Mouse (Mus musculus) neural tube, embryonic 14.5 days (tissue): ENCODE results near the gene Lekr1. TPM values are rescaled to one million over a fixed set of nuclear protein-coding genes. Genes with fewer than 3 reads are reported as not detected.

Source experiments
- ATAC-seq: fragments of 200-750 bp; cut with Nextera tagmentation; 2 replicates; pipeline ENCODE4 v1.8.0; 2017; ENCODE audit warnings: low read depth, mild to moderate bottlenecking, moderate TSS enrichment, moderate library complexity
- H3K27ac ChIP-seq: fragments of 300-500 bp; sonication (generic); 2 replicates; pipeline ENCODE4 v1.5.1; 2014; ENCODE audit warnings: low read depth, mild to moderate bottlenecking, control low read depth, low read length, moderate library complexity, mixed read lengths
- H3K27me3 ChIP-seq: fragments of 300-500 bp; sonication (generic); 2 replicates; pipeline ENCODE4 v1.6.1; 2014; ENCODE audit warnings: low read length; ENCODE audit not compliant: control insufficient read depth, insufficient read depth
- H3K36me3 ChIP-seq: fragments of 300-500 bp; sonication (generic); 2 replicates; pipeline ENCODE4 v1.6.1; 2014; ENCODE audit warnings: low read length, mixed read lengths; ENCODE audit not compliant: control insufficient read depth, insufficient read depth
- H3K4me1 ChIP-seq: fragments of 300-500 bp; sonication (generic); 2 replicates; pipeline ENCODE4 v1.6.1; 2014; ENCODE audit warnings: low read length; ENCODE audit not compliant: control insufficient read depth, insufficient read depth
- H3K4me2 ChIP-seq: fragments of 300-500 bp; sonication (generic); 2 replicates; pipeline ENCODE4 v1.6.1; 2014; ENCODE audit warnings: mild to moderate bottlenecking, low read depth, low read length, control low read depth
- H3K4me3 ChIP-seq: fragments of 300-500 bp; sonication (generic); 2 replicates; pipeline ENCODE4 v1.5.1; 2014; ENCODE audit warnings: low read depth, low read length, control low read depth, mixed read lengths
- H3K9ac ChIP-seq: fragments of 300-500 bp; sonication (generic); replicated peaks from 2 replicates; pipeline ENCODE4 v1.6.1; 2014; ENCODE audit warnings: low read depth, mild to moderate bottlenecking, control low read depth, low read length, mixed read lengths
- H3K9me3 ChIP-seq: fragments of 300-500 bp; sonication (generic); 2 replicates; pipeline ENCODE4 v1.6.1; 2016; ENCODE audit warnings: low read length; ENCODE audit not compliant: control insufficient read depth
- WGBS: fragments of 180-500 bp; shearing (Covaris S2); extraction: QIAGEN DNeasy Blood & Tissue Kit; methylation state at CpG from one replicate; pipeline ENCODE4 v1.1.7; 2014; 5-methylcytosine and 5-hydroxymethylcytosine counted together
- polyA plus RNA-seq: library from polyadenylated mRNA; unstranded; fragments of >200 nt; fragmentation: Nextera tagmentation; extraction: Ambion mirVana; gene quantifications from 2 replicates; pipeline ENCODE4 v1.2.1, GENCODE M21; 2014

Lekr1 gene
- polyA plus RNA-seq, 1 experiment from 2014 or later: 11.1 TPM

DNA sequence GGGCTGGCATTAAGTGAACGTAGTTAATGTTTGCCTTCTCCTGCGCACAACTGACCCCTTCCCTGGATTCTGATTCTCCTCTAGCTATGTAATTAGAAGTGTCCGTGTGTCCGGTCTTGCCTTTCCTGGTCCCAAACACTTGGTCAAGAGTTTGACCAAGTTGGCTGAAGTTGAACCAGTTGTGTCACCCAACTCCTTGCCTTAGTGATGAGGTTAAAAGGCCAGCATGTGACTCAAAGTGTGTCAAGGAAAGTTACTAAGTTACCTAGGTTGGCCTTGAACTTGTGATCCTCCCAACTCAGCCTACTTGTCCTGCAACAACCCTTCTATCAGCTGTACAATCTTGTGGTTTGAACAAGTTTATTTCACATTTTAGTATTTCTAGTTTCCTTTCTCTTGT, 5.7 kb upstream of the Lekr1 start:
- WGBS: 92% methylated on average over 4 of the region's 4 CpGs

DNA sequence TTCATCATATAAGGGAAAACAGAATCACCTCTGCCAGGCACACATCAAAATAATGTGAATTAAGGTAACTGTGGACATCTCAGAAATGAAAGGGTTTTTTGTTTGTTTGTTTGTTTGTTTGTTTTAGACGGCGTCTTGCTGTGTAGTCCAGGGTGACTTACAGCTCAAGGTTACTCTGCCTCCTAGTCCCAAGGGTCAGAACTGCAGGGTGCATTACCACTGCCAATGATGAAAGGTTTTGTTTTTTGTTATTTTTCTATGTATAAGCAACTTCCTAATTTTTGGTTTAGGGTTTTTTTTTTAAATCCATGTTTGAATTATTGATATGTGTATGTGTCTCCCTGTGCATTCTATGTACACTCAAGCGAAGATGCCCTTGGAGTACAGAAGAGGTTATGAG, 4.3 kb upstream of the Lekr1 start:
- no peak overlapping the region for H3K27ac ChIP-seq
- no peak for ATAC-seq

More for the DNA sequence above, 5.7 kb upstream of the Lekr1 start:
- Histone ChIP-seq H3K27ac (no peak overlapping the region), H3K27me3 (no peaks in the 10 kb centered on the region), H3K4me3 (no peak overlapping the region), H3K4me1 (0 out of 2 replicates have a peak, but pooled peaks cover 5% of the 10 kb centered on the region), H3K9ac (no peak overlapping the region), H3K9me3 (no peaks in the 10 kb centered on the region), H3K4me2 (no peak overlapping the region), H3K36me3 (no peaks in the 10 kb centered on the region)
- no peak for ATAC-seq

DNA sequence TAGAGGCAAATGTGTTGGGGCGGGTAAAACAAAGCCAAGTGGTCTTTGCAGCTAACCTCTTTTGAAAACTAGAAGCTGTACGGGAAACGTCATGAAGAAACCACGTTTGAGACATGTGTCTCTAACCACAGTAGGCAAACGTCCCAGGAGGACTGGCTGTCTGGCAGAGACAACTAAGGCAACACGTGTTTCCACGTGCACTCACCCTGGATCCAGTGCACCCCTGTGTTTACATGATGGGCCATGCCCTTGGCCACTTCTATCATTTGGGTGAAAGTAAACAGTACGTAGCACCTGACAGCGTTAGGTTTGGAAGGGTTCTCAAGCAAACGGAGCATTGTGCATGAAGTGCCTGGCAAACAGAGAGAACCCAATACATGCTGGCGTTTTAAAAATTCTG, 2.9 kb upstream of the Lekr1 start:
- Histone ChIP-seq H3K27ac (no peak overlapping the region), H3K27me3 (no peaks in the 10 kb centered on the region), H3K4me2 (no peak overlapping the region), H3K9ac (no peak overlapping the region), H3K36me3 (no peaks in the 10 kb centered on the region), H3K9me3 (no peaks in the 10 kb centered on the region), H3K4me1 (0 out of 2 replicates have a peak, but pooled peaks cover 1% of the 10 kb centered on the region), H3K4me3 (no peak overlapping the region)
- ATAC-seq: no peak
- 82% methylated on average over 11 of the region's 11 CpGs for WGBS

More for the DNA sequence above, 4.3 kb upstream of the Lekr1 start:
- no peak overlapping the region for H3K9ac ChIP-seq
- no peaks in the 10 kb centered on the region for H3K27me3 ChIP-seq
- 0 out of 2 replicates have a peak, but pooled peaks cover 5% of the 10 kb centered on the region for H3K4me1 ChIP-seq
- H3K4me3 ChIP-seq: no peak overlapping the region
- no peaks in the 10 kb centered on the region for H3K36me3 ChIP-seq
- 83% methylated on average over 3 of the region's 3 CpGs for WGBS
- no peaks in the 10 kb centered on the region for H3K9me3 ChIP-seq
- no peak overlapping the region for H3K4me2 ChIP-seq

DNA sequence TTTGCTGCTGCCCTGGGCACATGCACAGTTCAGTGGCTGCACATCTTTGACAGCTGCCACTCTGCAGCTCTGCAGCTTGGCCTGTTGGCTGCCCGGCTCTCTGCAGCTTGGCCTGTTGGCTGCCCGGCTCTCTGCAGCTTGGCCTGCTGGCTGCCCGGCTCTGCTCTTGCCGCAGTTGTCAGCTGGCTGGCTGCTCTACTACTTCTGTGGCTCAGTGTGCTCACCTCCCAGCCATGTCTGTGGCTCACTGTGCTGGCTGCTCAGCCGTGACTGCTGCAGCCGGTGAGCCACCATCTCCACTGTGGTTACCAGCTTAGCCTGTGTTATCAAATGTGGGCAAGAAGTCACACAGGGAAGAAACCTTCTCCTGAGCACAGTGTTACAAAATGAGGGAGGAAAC, 4.2 kb downstream of the Lekr1 start:
- no peak for ATAC-seq
- 74% methylated on average over 6 of the region's 6 CpGs for WGBS
- 0 out of 2 replicates have a peak overlapping the region, but pooled peaks have one; percentile 10 for H3K27ac ChIP-seq
- no peak overlapping the region for H3K9ac ChIP-seq
- no peak overlapping the region for H3K4me2 ChIP-seq
- no peaks in the 10 kb centered on the region for H3K9me3 ChIP-seq
- no peaks in the 10 kb centered on the region for H3K4me1 ChIP-seq
- H3K36me3 ChIP-seq: no peaks in the 10 kb centered on the region
- H3K4me3 ChIP-seq: no peak overlapping the region
- no peaks in the 10 kb centered on the region for H3K27me3 ChIP-seq

DNA sequence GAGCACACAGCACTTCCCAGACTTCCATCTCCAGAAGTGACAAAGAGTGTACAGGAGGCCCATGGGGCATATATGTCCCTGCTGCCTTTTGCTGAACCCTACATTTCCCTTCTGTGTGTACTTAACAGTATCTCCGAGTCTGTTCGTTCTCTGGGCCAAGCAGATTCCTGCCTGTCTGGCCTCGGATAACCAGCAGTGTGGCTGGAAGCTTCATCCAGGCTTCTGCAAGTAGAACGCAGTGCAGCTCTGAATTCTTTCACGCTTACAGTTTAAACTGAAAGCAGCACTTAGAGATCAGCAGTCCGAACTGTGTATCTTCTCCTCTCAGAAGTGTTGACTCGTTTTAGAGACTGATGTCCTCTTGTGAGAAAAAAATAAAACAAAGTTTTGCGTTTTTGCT, 7.7 kb downstream of the Lekr1 start:
- Histone ChIP-seq H3K4me1 (no peaks in the 10 kb centered on the region), H3K4me3 (no peak overlapping the region), H3K27ac (no peak overlapping the region), H3K36me3 (no peaks in the 10 kb centered on the region), H3K9me3 (no peaks in the 10 kb centered on the region), H3K9ac (no peak overlapping the region), H3K27me3 (no peaks in the 10 kb centered on the region), H3K4me2 (no peak overlapping the region)
- ATAC-seq: no peak
- 60% methylated on average over 8 of the region's 8 CpGs for WGBS

DNA sequence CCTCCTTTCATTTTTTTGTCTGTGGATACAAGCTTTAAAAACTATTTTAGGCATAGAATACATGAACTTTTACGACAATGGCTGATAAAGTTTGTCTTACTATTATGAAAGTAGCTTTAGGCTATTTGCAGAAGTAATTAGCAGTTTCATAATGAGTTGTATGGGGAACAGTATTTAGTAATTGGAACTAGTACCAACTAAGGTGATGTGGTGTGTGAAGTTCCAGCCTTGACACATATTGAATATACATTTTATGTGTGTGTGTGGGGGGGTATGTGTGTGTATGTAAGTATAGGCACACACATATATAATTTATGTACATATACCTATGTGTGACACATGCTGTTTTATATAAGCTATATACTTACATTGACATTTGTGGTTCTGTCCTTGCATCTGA, 14.6 kb downstream of the Lekr1 start:
- Histone ChIP-seq H3K36me3 (no peaks in the 10 kb centered on the region), H3K4me1 (no peaks in the 10 kb centered on the region), H3K9ac (no peak overlapping the region), H3K9me3 (no peaks in the 10 kb centered on the region), H3K27ac (no peak overlapping the region), H3K4me2 (no peak overlapping the region), H3K27me3 (no peaks in the 10 kb centered on the region), H3K4me3 (no peak overlapping the region)
- 90% methylated on average over 1 of the region's 1 CpGs for WGBS
- no peak for ATAC-seq

DNA sequence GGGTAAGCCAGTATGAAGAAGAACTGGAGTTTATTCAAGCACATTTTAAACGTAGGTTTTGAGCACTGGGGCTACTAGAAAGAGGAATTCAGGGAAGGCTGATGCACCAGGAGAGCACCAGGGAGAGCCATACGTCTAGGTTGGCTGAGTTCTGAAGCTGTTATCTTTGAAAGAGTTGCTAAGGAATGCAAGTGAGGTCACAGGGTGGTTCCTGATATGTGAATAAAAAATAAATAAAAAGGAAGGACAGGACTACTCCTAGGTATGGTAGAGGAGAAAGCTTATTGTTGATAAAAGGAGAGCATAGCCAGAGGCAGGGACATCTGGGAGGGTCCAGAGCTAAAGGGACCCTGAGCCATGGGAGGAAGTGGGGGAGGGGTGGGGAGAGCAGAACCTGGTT, 23.7 kb downstream of the Lekr1 start:
- ATAC-seq: no peak
- Histone ChIP-seq H3K9ac (no peak overlapping the region), H3K36me3 (no peaks in the 10 kb centered on the region), H3K27me3 (no peaks in the 10 kb centered on the region), H3K4me1 (no peaks in the 10 kb centered on the region), H3K9me3 (no peaks in the 10 kb centered on the region), H3K4me3 (no peak overlapping the region), H3K4me2 (no peak overlapping the region), H3K27ac (no peak overlapping the region)
- WGBS: 48% methylated on average over 2 of the region's 2 CpGs

DNA sequence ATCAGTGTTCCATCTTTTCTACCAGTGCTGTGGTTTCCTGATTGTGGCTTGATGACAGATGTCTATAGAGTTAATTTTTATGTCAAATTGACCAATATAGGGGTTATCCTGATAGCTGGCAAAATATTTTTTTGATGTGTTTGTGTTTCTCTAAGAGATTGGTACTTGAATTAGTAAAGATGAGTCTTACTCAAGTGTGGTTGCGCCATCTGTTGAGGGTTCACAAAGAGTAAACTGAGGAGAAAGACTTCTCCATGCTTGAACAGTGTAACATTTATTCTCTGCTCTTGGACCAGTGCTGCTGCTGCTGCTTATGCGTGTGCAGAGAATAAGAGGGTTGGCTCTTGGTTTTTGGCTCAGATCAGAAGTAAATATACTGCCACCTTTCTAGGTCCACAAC, 24.8 kb downstream of the Lekr1 start:
- Histone ChIP-seq H3K27ac (no peak overlapping the region), H3K9me3 (no peaks in the 10 kb centered on the region), H3K36me3 (no peaks in the 10 kb centered on the region), H3K9ac (no peak overlapping the region), H3K4me3 (no peak overlapping the region), H3K27me3 (no peaks in the 10 kb centered on the region), H3K4me2 (no peak overlapping the region), H3K4me1 (no peaks in the 10 kb centered on the region)
- 94% methylated on average over 2 of the region's 2 CpGs for WGBS
- no peak for ATAC-seq

DNA sequence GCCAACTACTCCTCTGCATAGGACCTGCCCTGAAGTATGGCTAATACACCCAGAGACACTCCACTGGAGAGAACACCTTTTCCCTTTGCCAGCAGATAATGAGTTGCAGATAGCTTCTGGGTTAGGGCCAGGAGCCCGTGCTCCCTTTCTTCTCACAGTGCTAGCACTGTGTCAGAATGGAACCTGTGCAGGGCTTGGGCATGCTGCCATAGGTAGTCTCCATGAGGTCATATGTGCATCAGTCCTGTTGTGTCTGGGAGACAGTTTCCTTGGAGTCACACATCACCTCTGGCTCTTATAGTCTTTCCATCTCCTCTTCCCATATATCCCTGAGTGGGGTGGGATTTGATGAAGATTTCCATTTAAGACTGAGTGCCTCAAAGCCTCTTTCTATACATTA, 33.7 kb downstream of the Lekr1 start:
- Histone ChIP-seq H3K4me3 (no peak overlapping the region), H3K4me1 (no peaks in the 10 kb centered on the region), H3K27ac (no peak overlapping the region), H3K36me3 (no peaks in the 10 kb centered on the region), H3K4me2 (no peak overlapping the region), H3K9ac (no peak overlapping the region), H3K27me3 (no peaks in the 10 kb centered on the region), H3K9me3 (no peaks in the 10 kb centered on the region)
- ATAC-seq: no peak
- 81% methylated on average over 1 of the region's 1 CpGs for WGBS

DNA sequence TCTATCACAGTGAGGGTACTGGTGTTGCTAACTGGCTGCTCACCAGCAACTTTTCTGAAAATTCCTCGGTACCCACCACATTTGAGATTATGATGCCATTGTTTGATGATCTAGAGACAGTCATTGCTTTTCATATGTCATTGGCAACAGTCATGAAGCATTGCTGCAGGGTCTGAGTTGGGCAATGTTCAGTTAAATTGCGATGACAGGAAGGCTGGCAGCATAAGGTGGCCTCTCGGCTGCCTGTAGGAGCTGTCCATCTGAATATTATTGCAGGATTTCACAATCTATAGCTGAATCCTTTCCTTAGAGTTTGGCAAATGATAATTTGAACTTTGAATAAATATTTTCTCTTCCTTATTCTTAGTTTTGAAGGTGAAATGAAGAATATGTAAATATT, 48.3 kb downstream of the Lekr1 start:
- no peak overlapping the region for H3K4me2 ChIP-seq
- H3K9me3 ChIP-seq: no peaks in the 10 kb centered on the region
- no peaks in the 10 kb centered on the region for H3K27me3 ChIP-seq
- H3K36me3 ChIP-seq: no peaks in the 10 kb centered on the region
- H3K4me1 ChIP-seq: no peaks in the 10 kb centered on the region
- H3K4me3 ChIP-seq: no peak overlapping the region
- H3K27ac ChIP-seq: no peak overlapping the region
- no peak for ATAC-seq
- H3K9ac ChIP-seq: no peak overlapping the region
- 87% methylated on average over 3 of the region's 3 CpGs for WGBS
